Mouse (Mus musculus): ENCODE data around the gene Dnajb7. TPM values are rescaled to one million over a fixed set of nuclear protein-coding genes. Genes with fewer than 3 reads are reported as not detected.

Gene Dnajb7
- 0.89 TPM for polyA plus RNA-seq (2014; fragmentation: Illumina TruSeq; extraction: RNeasy Lipid Tissue Mini Kit (QIAGEN cat#74804); ENCODE audit: low read depth, low replicate concordance)

GRCm38 (mm10) chr15:81408199-81408598 is at the start of gene Dnajb7:
Gene Dnajb7, minus strand, starts transcription at chr15:81408299.

GRCm38 (mm10) chr15:81399638-81400315 is 8.3 kb downstream of the Dnajb7 start, which contains the start of the genes St13 and Xpnpep3:
Gene St13, minus strand, starts transcription at chr15:81400077.
Gene Xpnpep3, plus strand, starts transcription at chr15:81400138.

GRCm38 (mm10) chr15:81360345-81361021 is 47.6 kb downstream of the Dnajb7 start, which contains the start of gene Slc25a17:
Gene Slc25a17, minus strand, starts transcription at chr15:81360812.

Other genes starting within 250 kb of the Dnajb7 start
- gene Mrtfa, start 217.5 kb downstream of the Dnajb7 start, polyA plus RNA-seq (2014; fragmentation: Illumina TruSeq; extraction: RNeasy Lipid Tissue Mini Kit (QIAGEN cat#74804); ENCODE audit: low read depth, low replicate concordance) = 0.36 TPM
- not detected for gene Mchr1, start 172.8 kb downstream of the Dnajb7 start, polyA plus RNA-seq (2014; fragmentation: Illumina TruSeq; extraction: RNeasy Lipid Tissue Mini Kit (QIAGEN cat#74804); ENCODE audit: low read depth, low replicate concordance)
- gene Slc25a17, start 47.5 kb downstream of the Dnajb7 start, polyA plus RNA-seq (2014; fragmentation: Illumina TruSeq; extraction: RNeasy Lipid Tissue Mini Kit (QIAGEN cat#74804); ENCODE audit: low read depth, low replicate concordance) = 243 TPM
- gene St13, start 8.2 kb downstream of the Dnajb7 start, polyA plus RNA-seq (2014; fragmentation: Illumina TruSeq; extraction: RNeasy Lipid Tissue Mini Kit (QIAGEN cat#74804); ENCODE audit: low read depth, low replicate concordance) = 550 TPM
- 12.0 TPM for gene Xpnpep3, start 8.2 kb downstream of the Dnajb7 start, polyA plus RNA-seq (2014; fragmentation: Illumina TruSeq; extraction: RNeasy Lipid Tissue Mini Kit (QIAGEN cat#74804); ENCODE audit: low read depth, low replicate concordance)
- 130 TPM for gene Rbx1, start 58.0 kb upstream of the Dnajb7 start, polyA plus RNA-seq (2014; fragmentation: Illumina TruSeq; extraction: RNeasy Lipid Tissue Mini Kit (QIAGEN cat#74804); ENCODE audit: low read depth, low replicate concordance)
- gene Ep300, start 177.1 kb upstream of the Dnajb7 start, polyA plus RNA-seq (2014; fragmentation: Illumina TruSeq; extraction: RNeasy Lipid Tissue Mini Kit (QIAGEN cat#74804); ENCODE audit: low read depth, low replicate concordance) = 67.4 TPM